Mouse (Mus musculus) megakaryocyte, embryonic 14.5 days (primary cell): ENCODE data around the gene Ptpa. TPM values are rescaled to one million over a fixed set of nuclear protein-coding genes. Genes with fewer than 3 reads are reported as not detected.

Experiments used
- H3K27me3 ChIP-seq: replicated peaks from 2 replicates; pipeline ENCODE3; 2012; ENCODE audit warnings: inconsistent platforms
- H3K36me3 ChIP-seq: replicated peaks from 2 replicates; pipeline ENCODE3; 2012; ENCODE audit warnings: low read length, inconsistent platforms, mixed read lengths
- H3K4me1 ChIP-seq: 2 replicates; pipeline ENCODE4 v1.6.1; 2012; ENCODE audit warnings: inconsistent platforms
- H3K4me3 ChIP-seq: replicated peaks from 2 replicates; pipeline ENCODE3; 2012; ENCODE audit warnings: moderate library complexity, mild to moderate bottlenecking, inconsistent platforms
- H3K9me3 ChIP-seq: 2 replicates; pipeline ENCODE4 v1.6.1; 2012; ENCODE audit warnings: inconsistent platforms
- FLI1 ChIP-seq: IDR thresholded peaks from 2 replicates; pipeline ENCODE4 v1.6.1; 2012; ENCODE audit warnings: low read length, inconsistent platforms, mixed read lengths
- GATA1 ChIP-seq: IDR thresholded peaks from 3 replicates; pipeline ENCODE4 v1.6.1; 2012; ENCODE audit warnings: mixed read lengths, low read length, inconsistent platforms, borderline replicate concordance
- polyA plus RNA-seq: library from polyadenylated mRNA; stranded (reverse); fragments of >175 nt; gene quantifications from 2 replicates; pipeline ENCODE4 v1.2.3, GENCODE M21; 2012; ENCODE audit warnings: low replicate concordance; ENCODE audit not compliant: insufficient read depth

The Ptpa gene
- polyA plus RNA-seq, 1 experiment, result 551 TPM

DNA sequence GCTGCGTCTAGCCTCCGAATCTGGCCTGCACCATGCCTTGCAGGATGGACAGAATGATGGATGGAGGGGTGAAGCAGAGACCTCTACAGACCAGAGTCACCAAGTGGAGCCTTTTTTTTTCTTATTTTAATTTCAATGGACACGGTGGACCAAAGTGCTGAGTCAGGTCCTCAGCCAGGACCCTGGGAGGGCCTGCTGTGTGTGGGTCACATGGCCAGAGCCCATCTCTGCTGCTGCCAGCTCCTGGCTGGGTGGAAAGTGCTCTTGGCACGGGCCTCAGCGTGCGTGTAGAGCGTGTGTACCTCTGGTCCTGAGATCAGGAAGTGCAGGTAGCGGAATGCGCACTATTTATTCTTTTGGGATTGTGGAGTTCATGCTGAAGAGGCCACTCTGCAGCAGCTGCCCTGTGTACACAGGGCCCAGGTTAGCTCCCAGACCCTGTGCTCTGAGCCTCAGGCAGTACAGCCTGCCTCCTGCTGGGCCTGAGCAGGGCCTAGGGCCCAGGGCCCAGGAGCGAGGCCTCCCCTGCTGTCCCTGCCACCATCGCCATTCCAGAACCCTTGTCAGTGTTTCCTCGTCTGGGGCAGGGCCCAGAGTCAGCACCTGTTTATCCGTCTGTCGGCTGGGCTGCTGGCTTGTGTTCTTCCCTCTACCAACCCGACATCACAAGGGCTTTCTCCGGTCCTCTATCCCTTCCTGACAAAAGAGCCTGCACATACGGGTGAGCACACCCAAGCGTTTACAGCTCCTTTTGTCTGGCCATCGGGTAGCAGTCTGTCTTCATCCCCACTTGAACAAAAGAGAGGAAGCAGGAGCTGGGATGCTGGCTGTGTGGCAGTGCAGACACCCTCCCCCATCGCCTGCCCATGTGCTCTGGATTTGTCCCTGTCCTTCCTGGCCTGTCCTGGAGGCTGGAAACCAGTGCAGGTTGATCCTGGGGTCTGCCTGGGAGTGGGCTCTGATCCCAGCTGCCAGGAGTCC, 16.4 kb upstream of the Ptpa start:
- TF ChIP-seq FLI1, result no peak
- no peak for TF ChIP-seq GATA1
- H3K27me3 ChIP-seq, result no peaks in the 10 kb centered on the region
- no peak overlapping the region for H3K4me3 ChIP-seq
- no peaks in the 10 kb centered on the region for H3K9me3 ChIP-seq
- peaks cover 99% of the 10 kb centered on the region for H3K36me3 ChIP-seq
- H3K4me1 ChIP-seq, result peaks cover 53% of the 10 kb centered on the region

DNA sequence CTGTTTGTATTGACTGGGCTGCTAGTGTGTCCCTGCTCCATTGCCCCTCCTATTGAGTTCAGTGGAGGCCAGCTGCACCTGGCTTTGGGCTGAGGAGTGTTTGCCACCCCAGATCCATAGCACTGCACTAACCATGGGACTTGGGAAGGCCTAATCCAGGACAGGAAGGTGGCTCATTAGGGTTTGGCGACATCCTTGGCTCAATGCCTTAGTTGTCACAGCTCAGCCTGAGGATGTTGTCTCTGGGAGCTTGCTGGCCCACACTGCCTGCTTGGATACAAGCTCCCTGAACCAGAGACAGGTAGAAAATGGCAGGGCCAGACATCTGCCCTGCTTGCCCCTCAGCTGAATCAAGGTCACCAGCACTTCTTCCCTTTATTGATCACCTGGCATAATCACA, 14.3 kb upstream of the Ptpa start:
- Histone ChIP-seq H3K4me3 (no peak overlapping the region), H3K4me1 (peaks cover 39% of the 10 kb centered on the region), H3K27me3 (no peaks in the 10 kb centered on the region), H3K9me3 (no peaks in the 10 kb centered on the region), H3K36me3 (peaks cover 100% of the 10 kb centered on the region)
- no peak for TF ChIP-seq GATA1
- TF ChIP-seq FLI1, result no peak

DNA sequence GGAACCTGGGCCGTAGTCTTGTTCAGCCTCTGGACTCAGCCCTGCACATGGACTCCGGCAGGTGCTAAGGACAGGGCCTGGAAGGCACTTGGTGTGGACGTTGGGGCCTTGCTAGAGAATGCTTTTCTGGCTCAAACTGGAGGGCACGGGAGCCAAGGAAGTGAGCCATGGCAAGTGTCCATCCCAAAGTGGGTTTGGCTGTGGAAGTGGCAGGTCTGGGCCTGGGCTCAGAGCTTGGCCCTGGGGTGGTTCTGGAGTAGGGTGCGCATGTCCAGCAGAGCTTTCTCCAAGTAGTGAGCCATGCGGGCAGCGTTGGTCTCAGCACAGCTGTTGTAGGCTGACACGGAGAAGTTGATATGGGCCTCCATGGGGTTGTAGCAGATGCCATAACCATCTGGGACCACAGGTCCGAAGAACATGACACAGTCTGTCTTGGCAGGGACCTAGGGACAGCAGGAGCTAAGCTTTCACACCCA, 13.4 kb upstream of the Ptpa start:
- Histone ChIP-seq H3K4me1 (peaks cover 47% of the 10 kb centered on the region), H3K27me3 (no peaks in the 10 kb centered on the region), H3K9me3 (no peaks in the 10 kb centered on the region), H3K36me3 (peaks cover 100% of the 10 kb centered on the region), H3K4me3 (no peak overlapping the region)
- TF ChIP-seq FLI1 (no peak), GATA1 (no peak)

DNA sequence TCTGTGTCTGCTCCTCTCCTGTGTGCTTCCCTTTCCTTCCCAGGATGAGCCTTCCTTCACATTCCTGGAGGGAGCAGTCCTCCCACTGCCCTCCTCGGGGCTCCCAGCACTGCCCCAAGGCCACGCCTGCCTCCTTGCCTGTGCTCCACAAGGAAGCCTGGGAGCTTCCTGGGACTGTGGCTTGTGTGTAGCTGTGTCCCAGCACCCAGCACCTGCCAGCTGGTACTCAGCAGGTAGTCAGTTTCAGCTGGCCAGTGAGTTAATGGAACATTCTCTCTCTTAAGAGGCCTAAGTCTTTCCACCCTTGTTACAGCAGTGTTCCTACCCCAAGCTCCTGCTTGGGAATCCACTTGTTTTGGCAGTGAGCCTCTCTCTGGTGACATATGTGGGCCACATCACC, 13.0 kb upstream of the Ptpa start:
- H3K9me3 ChIP-seq, result no peaks in the 10 kb centered on the region
- H3K27me3 ChIP-seq, result no peaks in the 10 kb centered on the region
- H3K36me3 ChIP-seq, result peaks cover 100% of the 10 kb centered on the region
- H3K4me3 ChIP-seq, result no peak overlapping the region
- no peak for TF ChIP-seq GATA1
- no peak for TF ChIP-seq FLI1
- peaks cover 51% of the 10 kb centered on the region for H3K4me1 ChIP-seq

DNA sequence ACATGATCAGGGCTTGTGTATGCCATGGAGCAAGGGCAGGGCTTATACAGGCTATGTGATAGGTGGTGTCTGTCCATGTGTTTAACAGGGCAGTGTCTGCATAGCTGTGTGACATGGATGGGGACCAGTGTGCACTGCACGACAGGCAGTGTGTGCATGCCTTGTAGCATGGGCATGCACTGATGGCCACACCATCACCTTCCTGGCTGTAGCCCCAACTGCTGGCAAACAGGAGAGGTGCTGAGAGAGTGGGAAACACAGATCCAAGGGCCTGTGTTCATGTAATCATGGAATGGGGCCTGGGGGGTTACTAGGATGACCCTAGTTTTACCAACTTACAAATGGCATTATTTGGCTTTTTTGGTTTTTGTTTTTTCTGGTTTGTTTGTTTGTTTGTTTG, 12.0 kb upstream of the Ptpa start:
- no peaks in the 10 kb centered on the region for H3K9me3 ChIP-seq
- H3K4me1 ChIP-seq, result peaks cover 51% of the 10 kb centered on the region
- H3K36me3 ChIP-seq, result peaks cover 100% of the 10 kb centered on the region
- TF ChIP-seq FLI1 (no peak), GATA1 (no peak)
- no peaks in the 10 kb centered on the region for H3K27me3 ChIP-seq
- H3K4me3 ChIP-seq, result peak overlapping the region; percentile 66

DNA sequence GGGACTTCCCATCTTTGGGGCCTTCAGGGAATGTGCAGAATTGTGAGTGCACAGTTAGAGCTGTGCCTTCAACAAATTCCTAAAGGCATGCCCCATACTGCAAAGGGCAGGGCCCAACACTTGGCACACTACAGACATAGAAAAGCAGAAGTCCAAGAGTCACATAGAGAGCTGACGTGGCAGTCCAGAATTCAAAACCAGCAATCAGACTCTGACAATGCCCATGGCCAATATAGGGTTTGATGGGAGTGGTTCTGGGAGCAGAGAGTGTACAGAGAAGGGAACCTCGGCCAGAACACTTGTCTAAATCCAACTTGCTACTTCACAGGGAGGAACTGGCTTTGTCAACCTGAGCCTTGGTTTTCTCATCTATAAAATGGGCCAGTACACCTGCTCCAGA, 8.6 kb upstream of the Ptpa start:
- peaks cover 71% of the 10 kb centered on the region for H3K4me1 ChIP-seq
- H3K36me3 ChIP-seq, result peaks cover 98% of the 10 kb centered on the region
- no peaks in the 10 kb centered on the region for H3K9me3 ChIP-seq
- peak overlapping the region; percentile 70 for H3K4me3 ChIP-seq
- TF ChIP-seq GATA1, result no peak
- TF ChIP-seq FLI1, result no peak
- no peaks in the 10 kb centered on the region for H3K27me3 ChIP-seq

DNA sequence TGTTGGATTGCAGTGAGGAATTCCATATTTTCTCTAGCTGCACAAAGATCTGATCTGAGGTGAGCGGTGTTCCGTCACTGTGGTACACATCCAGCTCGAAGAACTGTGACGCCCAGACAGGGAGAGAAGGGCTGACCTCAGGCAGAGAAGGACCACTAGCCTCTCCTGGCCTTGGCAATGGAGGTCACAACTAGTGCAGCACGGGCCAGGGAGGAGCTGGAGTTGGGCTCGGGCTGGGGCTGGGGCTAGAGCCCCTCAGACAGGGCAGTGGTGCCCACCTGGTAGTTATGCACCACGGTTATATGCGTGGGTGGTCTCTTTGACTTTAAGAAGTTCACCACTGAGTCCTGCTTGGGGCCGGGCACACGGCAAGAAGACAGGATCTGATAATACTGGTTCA, 8.1 kb upstream of the Ptpa start:
- H3K36me3 ChIP-seq, result peaks cover 98% of the 10 kb centered on the region
- no peaks in the 10 kb centered on the region for H3K27me3 ChIP-seq
- TF ChIP-seq GATA1 (no peak), FLI1 (no peak)
- H3K9me3 ChIP-seq, result no peaks in the 10 kb centered on the region
- H3K4me1 ChIP-seq, result peaks cover 73% of the 10 kb centered on the region
- H3K4me3 ChIP-seq, result peak overlapping the region; percentile 69

DNA sequence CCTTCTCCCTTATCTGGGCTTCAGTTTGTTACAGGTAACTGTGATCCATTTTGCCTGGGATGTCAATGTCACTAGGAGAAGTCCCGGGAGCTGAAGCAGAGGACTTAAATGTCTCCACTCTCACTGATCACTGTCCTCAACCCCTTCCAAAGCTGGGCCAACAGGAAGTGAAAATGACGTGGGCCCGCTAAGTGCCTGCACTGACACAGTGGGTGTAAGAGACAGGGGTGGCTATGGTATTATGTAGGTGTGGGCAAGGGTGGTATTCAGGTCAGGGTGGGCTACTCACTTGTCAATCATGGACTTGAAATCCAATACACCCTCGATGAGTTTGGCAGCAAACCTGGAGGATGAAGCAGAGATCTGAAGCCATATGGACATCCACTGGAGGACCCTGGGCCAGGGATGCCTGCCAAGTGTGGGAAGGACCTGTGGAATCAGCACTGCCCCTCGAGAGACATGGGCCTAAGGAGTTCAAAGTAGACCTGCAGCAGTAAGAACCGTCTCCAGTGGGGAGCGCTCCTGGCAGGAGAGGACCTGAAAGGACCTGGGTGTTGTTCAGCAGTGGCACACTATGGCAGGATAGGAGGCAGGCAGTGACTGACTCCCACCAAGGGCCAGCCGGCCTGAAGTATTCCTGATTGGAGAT, 7.3 kb upstream of the Ptpa start:
- H3K4me1 ChIP-seq, result peaks cover 77% of the 10 kb centered on the region
- TF ChIP-seq GATA1 (no peak), FLI1 (no peak)
- H3K9me3 ChIP-seq, result no peaks in the 10 kb centered on the region
- peaks cover 98% of the 10 kb centered on the region for H3K36me3 ChIP-seq
- no peaks in the 10 kb centered on the region for H3K27me3 ChIP-seq
- peak overlapping the region; percentile 30 for H3K4me3 ChIP-seq

DNA sequence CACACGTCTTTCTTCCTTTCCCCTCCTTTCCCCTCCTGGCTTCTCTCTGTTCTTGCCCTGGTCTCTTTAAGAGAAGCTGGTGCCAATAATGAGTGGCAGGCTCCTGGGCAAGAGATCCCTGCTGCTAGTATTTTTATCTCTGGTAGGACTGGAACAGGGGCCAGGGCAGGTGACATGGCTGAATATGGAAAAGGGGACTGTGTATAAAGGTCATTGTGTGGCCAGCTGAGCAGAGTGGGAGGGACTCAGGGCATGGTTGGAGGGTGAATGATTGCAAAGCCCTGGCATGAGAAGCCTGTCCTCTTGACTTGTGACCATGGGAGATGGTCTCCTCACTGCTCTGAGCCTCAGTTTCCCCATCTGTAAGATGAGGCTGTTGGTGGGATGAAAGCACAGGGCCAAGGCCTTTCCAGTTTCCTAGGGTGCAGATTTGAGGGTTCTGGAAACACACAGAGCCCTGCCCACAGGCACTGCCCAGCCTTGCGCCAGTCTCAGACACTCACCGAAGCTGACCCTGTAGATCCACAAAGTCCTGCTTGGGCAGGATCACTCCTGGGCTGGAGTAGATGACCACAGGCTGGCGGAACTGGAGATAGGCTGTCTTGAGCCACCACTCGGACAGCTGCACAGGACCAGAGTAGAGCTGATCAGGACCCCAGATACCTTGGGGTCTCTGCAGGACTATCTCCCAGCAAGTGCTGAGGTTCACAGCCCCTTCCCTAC, 6.2 kb upstream of the Ptpa start:
- no peaks in the 10 kb centered on the region for H3K9me3 ChIP-seq
- TF ChIP-seq FLI1 (no peak), GATA1 (no peak)
- peaks cover 95% of the 10 kb centered on the region for H3K36me3 ChIP-seq
- H3K4me3 ChIP-seq, result peak overlapping the region; percentile 50
- H3K4me1 ChIP-seq, result peaks cover 84% of the 10 kb centered on the region
- no peaks in the 10 kb centered on the region for H3K27me3 ChIP-seq
